Mouse (Mus musculus) layer of hippocampus, adult 9-11 months (tissue): ENCODE measurements around the gene Igflr1.

Experiments
- DNase-seq: peaks from one replicate; pipeline ENCODE4 v3.0.0; 2022

Igflr1 gene

GRCm38 (mm10) chr7:30588676-30589434 is 23.6 kb downstream of the Igflr1 start, which contains the start of gene Kmt2b:
TSS of gene Kmt2b (minus strand) at chr7:30588726.
- peak; percentile 98 for DNase-seq

- DNase-seq = peak; percentile 60
These were observed 24.4 kb downstream of the Igflr1 start for GRCm38 (mm10) chr7:30589435-30590301.

- DNase-seq = no peak
These were observed 25.8 kb downstream of the Igflr1 start for GRCm38 (mm10) chr7:30590927-30591604.

- no peak for DNase-seq
These were observed 26.4 kb downstream of the Igflr1 start for GRCm38 (mm10) chr7:30591605-30591951.

GRCm38 (mm10) chr7:30592772-30593423 is 27.7 kb downstream of the Igflr1 start:
- no peak for DNase-seq

- DNase-seq = no peak
These were observed 28.6 kb downstream of the Igflr1 start for GRCm38 (mm10) chr7:30593579-30594509.

GRCm38 (mm10) chr7:30594510-30595024 is 29.3 kb downstream of the Igflr1 start:
- DNase-seq = no peak

GRCm38 (mm10) chr7:30596093-30596492 is 30.9 kb downstream of the Igflr1 start:
- DNase-seq = no peak

- DNase-seq = no peak
These were observed 31.6 kb downstream of the Igflr1 start for GRCm38 (mm10) chr7:30596811-30597210.

- DNase-seq = no peak
These were observed 33.6 kb downstream of the Igflr1 start, which contains the start of gene Zbtb32 for GRCm38 (mm10) chr7:30598786-30599185. TSS of gene Zbtb32 (minus strand) at chr7:30598909.

- DNase-seq = peak; percentile 95
These were observed 34.7 kb downstream of the Igflr1 start for GRCm38 (mm10) chr7:30599933-30600353.

GRCm38 (mm10) chr7:30600651-30601050 is 35.4 kb downstream of the Igflr1 start:
- no peak for DNase-seq

- DNase-seq = no peak
These were observed 37.4 kb downstream of the Igflr1 start for GRCm38 (mm10) chr7:30602583-30602982.

GRCm38 (mm10) chr7:30604424-30604823 is 39.2 kb downstream of the Igflr1 start:
- no peak for DNase-seq

- DNase-seq = no peak
These were observed 39.7 kb downstream of the Igflr1 start for GRCm38 (mm10) chr7:30604944-30605343.

- DNase-seq = no peak
These were observed 42.6 kb downstream of the Igflr1 start for GRCm38 (mm10) chr7:30607706-30608309.

GRCm38 (mm10) chr7:30608476-30608875 is 43.2 kb downstream of the Igflr1 start:
- DNase-seq = no peak

GRCm38 (mm10) chr7:30610043-30610442 is 44.8 kb downstream of the Igflr1 start:
- no peak for DNase-seq

GRCm38 (mm10) chr7:30612654-30613402 is 47.6 kb downstream of the Igflr1 start, which contains the start of gene Upk1a:
TSS of gene Upk1a (minus strand) at chr7:30612847.
- no peak for DNase-seq

- no peak for DNase-seq
These were observed 48.4 kb downstream of the Igflr1 start for GRCm38 (mm10) chr7:30613529-30614112.
